Mouse (Mus musculus) layer of hippocampus, adult 18-20 months (tissue): ENCODE results near the gene 4921536K21Rik. TPM values are rescaled to one million over a fixed set of nuclear protein-coding genes. Genes with fewer than 3 reads are reported as not detected.

Source experiments
- DNase-seq, 2 experiments: peaks; one replicate each; pipeline ENCODE4 v3.0.0; 2022; ENCODE audit warnings: low spot score in 2 of 2
- total RNA-seq, 2 experiments: library from RNA; stranded (reverse); gene quantifications; 2 replicates each; pipeline ENCODE4 v1.2.3; 2021

4921536K21Rik gene
- total RNA-seq, 2 experiments from 2014 or later = 0.20 to 0.67 TPM

- DNase-seq = no peak
These were observed 35.1 kb downstream of the 4921536K21Rik start for GRCm38 (mm10) chr11:3859778-3860177.

DNA sequence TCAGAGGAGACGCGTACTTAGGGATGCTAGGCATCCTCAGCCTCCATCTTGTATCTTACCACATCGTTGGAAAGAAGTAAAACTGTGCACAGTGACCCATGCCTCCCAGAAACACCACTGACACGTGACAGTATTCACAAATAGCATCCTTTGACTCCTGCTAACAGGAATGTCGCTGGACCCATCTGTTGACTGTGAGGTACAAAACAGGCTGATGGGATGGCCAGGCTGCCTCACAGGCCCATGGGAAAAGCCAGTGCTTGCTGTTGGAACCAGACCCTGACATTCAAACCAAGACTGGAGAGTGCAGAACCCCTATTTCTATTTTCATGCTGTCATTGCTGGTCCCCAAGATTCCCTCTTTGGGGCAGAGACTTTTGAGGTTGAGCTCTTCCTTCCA, 37.0 kb downstream of the 4921536K21Rik start:
- DNase-seq = no peak

DNA sequence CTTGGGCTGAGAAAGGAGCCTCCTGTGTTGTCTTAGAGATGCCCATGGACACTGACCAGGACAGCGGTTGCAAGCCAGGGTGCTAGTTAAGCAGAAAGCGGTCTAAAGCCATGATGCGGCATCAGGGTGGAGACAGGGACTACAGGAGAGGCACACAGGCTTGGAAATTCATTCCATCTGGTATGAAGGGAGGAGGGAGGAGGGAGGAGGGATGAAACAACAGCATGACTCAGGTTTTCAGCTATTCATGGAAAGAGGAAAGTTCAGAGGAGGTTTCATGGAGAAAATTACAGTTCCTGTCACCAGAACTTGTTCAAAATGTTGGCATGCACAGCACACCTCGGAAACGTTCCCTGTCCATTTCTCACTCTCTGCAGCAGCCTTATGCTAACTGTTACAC, 39.1 kb downstream of the 4921536K21Rik start:
- DNase-seq = peak in 1 of 2 experiments; percentile 69

DNA sequence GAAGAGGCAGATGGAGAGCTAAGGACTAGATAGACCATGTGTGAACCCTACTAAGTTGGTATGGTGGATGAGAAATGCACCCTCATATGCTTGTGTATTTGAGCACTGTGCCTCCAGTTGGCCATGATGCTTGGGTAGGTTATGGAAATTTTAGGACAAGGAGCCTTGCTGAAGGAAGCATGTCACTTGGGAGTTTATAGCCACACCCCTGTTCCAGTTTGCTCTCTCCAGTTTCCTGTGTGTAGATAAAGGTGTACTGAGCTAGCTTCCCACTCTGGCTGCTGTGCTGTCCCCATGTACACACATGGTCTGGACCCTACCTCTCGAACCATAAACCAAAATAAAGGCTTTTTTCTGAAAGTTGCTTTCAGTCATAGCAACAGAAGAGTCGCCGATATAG, 40.7 kb downstream of the 4921536K21Rik start:
- no peak for DNase-seq

- DNase-seq = peak; percentile 87 to 95
These were observed 41.3 kb downstream of the 4921536K21Rik start for GRCm38 (mm10) chr11:3853481-3854034.

- DNase-seq = no peak
These were observed 41.9 kb downstream of the 4921536K21Rik start for GRCm38 (mm10) chr11:3853031-3853430.

DNA sequence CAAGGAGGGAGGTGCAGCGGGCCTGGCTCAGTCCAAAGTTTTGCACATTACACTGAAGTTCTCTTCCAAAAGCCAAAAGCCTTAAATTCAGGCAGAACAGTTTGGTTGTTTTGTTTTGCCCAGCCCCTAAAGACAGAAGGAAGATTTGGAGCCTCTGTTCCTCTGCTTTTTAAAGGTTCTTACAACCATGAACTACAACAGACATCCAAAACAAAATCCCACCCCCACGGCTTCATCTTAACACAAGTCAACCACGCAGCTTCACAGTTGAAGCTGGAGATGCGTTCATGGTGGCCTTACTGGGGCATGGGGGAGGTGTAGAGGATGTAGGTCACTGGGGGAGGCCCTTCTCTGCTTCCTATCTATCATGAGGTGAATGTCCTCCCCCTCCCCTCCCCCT, 43.0 kb downstream of the 4921536K21Rik start:
- DNase-seq = peak in 1 of 2 experiments; percentile 60

DNA sequence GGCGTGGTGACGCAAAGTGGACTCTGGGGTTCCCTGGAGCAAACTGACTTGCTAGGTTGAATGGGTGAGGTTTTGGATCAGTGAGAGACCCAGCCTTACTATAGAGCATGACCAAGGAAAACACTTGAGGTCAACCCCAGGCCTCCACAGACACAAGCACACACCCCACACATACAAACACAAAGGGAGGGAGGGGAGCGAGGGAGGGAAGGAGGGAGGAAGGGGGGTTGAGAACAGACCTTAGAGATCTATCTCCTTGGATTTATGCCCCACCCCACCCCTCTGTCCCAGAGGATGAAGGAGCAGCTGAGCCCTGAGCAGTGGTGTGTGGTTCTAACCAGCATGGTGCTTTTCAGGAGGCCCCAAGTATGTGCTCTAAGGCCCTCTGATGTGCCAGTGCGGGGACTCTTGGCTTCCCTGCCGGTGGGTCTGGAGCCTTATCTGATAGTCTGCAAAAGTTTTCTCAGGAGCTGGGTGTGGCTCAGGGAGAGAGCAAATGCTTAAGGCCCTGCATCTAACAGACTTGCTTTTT, 44.1 kb downstream of the 4921536K21Rik start:
- no peak for DNase-seq

- peak in 1 of 2 experiments; percentile 75 for DNase-seq
These were observed 44.6 kb downstream of the 4921536K21Rik start for GRCm38 (mm10) chr11:3850315-3850614.

DNA sequence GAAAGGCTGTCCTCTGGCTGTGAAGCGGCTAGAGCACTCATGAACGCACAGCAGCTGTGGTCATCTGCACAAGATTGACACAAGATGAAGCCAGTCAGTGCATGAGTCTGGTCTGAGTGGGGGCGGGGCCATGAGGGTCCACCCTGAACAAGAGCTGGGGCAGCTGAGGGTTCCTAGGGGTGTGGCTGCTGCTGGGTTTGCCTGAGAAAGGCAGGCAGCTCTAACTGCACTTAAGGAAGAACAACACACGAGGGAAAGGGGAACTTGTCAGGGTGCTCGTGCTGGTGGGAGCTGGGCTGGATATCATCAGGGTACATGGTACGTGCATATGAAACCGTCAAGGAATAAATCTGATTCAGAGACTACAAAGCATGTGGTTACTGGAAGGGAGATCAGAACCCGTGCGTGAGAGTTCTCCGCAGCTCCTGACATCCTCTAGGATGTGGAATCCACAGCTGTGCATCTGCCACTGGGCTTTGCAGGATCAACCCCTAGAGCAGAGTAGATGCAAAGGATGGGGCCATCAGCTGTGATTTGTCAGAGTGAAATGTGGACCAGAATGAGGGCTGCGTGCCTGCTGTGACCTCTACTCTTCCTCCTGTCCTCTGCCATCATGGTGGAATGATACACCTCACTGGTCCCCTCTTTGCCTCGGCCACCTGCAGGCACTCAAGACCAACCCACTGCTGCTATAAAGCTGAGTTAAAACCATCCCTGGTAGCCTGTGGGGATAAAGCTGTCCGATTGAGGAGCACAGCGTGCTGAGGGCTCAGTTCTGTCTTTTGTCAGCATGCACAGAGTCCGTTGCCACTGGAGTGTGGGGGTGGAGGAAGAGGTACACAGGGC, 45.2 kb downstream of the 4921536K21Rik start:
- DNase-seq = no peak

- DNase-seq = no peak
These were observed 48.5 kb downstream of the 4921536K21Rik start for GRCm38 (mm10) chr11:3846351-3846750.

GRCm38 (mm10) chr11:3843943-3844734, 50.8 kb downstream of the 4921536K21Rik start:
- DNase-seq = no peak

Other genes starting within 250 kb of the 4921536K21Rik start
- gene Morc2a, start 245.9 kb downstream of the 4921536K21Rik start, total RNA-seq = 10 to 100 TPM; 35.9 to 37.0 TPM
- 10 to 100 TPM; 72.7 to 75.4 TPM for gene Osbp2, start 31.2 kb downstream of the 4921536K21Rik start, total RNA-seq
- 10 to 100 TPM; 21.2 to 23.8 TPM for gene Dusp18, start 142 bp upstream of the 4921536K21Rik start, total RNA-seq
- gene Slc35e4, start 19.6 kb upstream of the 4921536K21Rik start, total RNA-seq = 10 to 100 TPM; 17.8 to 18.5 TPM
- 10 to 100 TPM; 18.2 to 20.3 TPM for gene Tcn2, start 37.1 kb upstream of the 4921536K21Rik start, total RNA-seq
- gene Pes1, start 68.9 kb upstream of the 4921536K21Rik start, total RNA-seq = 10 to 100 TPM; 40.0 to 40.2 TPM
- gene 4930556J24Rik, start 81.7 kb upstream of the 4921536K21Rik start, total RNA-seq = under 1 TPM in 1 of 2 experiments, not detected in 1; 0.28 TPM
- 1 to 10 TPM; 8.0 to 9.7 TPM for gene Gal3st1, start 88.5 kb upstream of the 4921536K21Rik start, total RNA-seq
- under 1 TPM; 0.27 to 0.41 TPM for gene Sec14l4, start 136.4 kb upstream of the 4921536K21Rik start, total RNA-seq
- 1 to 10 TPM in 1 of 2 experiments, under 1 TPM in 1; 0.74 to 1.5 TPM for gene Sec14l3, start 169.7 kb upstream of the 4921536K21Rik start, total RNA-seq
- 100 to 1,000 TPM; 118 to 123 TPM for gene Mtfp1, start 200.3 kb upstream of the 4921536K21Rik start, total RNA-seq
- gene Sec14l2, start 228.3 kb upstream of the 4921536K21Rik start, total RNA-seq = 10 to 100 TPM; 57.7 to 61.3 TPM
- 10 to 100 TPM; 27.1 to 27.5 TPM for gene Rnf215, start 240.1 kb upstream of the 4921536K21Rik start, total RNA-seq